Mouse (Mus musculus) layer of hippocampus, adult 9-10 months (tissue): ENCODE data around the gene Bysl.

Experiments used
- DNase-seq: peaks from one replicate; pipeline ENCODE4 v3.0.0; 2022; ENCODE audit warnings: low spot score

Gene Bysl

DNA sequence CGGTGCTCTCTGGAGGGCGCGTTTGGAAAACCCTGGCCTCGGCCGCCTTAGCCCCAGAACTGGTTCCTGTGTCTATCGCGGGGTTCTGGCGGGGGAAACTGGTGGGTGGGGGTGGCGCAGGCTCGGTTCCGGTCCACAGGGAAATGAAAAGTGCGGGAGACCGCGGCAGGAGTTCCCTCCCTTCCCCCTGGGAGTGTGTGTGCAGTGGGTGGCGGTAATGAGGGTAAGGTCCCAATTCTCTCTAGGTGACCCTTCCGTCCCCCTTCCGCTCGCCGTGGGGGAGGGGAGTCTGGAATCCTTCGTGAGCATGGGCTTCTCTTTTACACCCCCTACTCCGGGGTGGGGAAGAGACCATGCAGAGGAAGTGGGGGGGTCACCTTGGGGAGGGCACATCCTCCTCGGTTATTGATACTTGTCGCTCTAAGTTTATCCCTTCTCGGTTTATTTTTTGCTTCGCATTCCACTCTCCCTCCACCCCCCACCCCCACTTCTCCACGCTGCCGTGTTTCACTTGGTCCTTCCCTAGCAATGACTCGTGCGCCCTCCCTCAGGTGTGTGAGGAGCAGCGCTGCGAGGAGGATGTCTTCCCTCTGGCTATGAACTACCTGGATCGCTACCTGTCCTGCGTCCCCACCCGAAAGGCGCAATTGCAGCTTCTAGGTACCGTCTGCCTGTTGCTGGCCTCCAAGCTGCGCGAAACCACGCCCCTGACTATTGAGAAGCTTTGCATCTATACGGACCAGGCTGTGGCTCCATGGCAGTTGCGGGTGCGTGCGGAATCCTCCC is 16.9 kb downstream of the Bysl start:
- no peak for DNase-seq

GRCm38 (mm10) chr17:47593854-47594182 is 17.5 kb downstream of the Bysl start:
- no peak for DNase-seq

DNA sequence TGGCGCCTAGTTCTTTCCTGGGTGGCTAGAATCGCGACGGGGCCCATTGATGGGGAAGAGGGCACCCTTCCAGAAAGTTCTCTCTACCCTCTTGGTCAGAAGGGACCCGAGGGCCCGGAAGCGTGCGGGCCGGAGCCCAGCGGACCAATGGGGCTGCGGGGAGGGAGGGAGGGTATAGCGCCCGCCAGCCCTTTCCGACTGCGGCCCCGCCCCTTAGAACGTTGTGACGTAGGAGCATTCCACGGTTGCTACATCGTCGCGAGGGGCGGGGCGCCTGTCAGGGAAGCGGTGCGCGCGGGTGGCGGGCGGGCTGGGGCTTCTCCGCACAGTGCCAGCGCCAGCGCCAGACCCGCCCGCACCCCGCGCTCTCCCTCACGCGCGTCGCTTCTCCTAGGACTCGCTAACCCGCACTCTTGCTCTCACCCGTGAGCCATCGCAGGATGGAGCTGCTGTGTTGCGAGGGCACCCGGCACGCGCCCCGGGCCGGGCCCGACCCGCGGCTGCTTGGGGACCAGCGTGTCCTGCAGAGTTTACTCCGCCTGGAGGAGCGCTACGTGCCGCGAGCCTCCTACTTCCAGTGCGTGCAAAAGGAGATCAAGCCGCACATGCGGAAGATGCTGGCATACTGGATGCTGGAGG is 18.0 kb downstream of the Bysl start:
- DNase-seq: peak; percentile 51

- no peak for DNase-seq
Measured at GRCm38 (mm10) chr17:47591073-47591472, 20.2 kb downstream of the Bysl start.

DNA sequence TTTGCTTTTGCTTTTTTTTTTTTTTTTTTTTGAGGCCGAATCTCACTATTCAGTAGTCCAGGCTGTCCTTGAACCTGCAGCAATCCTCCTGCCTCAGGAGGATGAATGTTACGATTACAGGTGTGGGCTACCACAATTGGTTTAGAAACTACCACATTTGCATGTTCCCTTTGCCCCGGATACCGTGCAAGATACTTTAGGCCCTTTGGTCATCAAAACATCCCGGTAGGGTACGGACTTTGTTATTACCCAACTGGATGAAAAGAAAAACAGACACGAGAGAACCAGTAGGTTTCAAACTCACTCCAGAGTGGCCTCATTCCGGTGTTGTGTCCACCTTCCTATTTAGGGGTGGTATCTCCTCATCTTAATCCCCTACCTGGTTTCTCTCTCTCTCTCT is 22.8 kb downstream of the Bysl start:
- DNase-seq: no peak

DNA sequence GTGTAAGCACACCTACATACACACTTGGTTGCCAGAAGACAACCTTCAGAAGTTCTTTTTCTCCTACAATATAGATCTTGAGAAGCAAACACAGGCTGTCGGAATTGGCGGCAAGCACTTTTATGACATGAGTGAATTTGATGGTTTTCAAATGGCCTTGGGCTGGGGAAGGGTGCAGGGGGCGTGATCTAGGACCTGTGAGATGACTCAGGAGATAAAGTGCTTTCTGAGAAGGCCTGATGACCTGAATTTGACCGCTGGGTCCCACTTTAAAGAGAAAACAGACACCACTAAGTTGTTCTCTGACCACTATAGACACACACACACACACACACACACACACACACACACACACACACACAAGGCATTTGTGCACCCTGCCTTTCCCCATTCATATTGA is 30.3 kb downstream of the Bysl start:
- DNase-seq: no peak

DNA sequence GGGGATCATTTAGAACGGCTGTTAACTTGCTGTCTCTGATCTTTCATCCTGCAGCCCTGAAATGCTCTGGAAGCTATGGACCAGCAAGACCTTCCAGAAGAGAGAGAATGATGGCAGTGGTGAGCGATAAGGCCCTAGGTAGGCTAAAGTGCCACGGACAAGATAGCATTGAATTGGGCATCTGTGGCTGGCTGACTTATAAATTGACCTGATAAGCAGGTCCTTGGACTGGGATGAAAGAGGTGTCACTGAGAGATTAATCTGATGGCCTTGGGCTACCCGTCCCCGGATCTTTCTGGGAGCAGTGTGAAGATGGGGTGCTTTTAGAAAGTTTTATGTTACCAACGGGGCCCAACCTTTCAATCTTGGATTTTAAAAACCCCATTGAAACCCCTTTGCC is 32.6 kb downstream of the Bysl start:
- no peak for DNase-seq

DNA sequence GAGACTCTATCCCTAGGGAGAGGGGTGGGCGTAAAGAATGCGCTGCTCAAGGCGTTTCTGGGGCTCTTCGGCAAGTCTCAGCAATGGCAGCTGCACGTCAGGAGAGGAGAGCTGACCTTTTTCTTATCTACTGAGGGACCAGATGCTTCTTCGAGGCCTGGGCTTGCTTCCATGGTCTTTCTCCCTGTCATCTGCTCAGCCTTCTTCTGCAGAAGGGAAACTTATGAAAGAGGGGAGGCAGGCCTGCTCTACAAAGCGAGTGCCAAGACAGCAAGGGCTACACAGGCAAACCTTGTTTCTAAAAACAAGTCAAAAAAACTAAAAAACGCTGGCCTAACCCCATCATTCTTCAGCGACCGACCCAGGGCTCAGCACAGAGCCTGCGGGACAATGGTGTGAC is 36.5 kb downstream of the Bysl start:
- no peak for DNase-seq

GRCm38 (mm10) chr17:47574028-47574427 is 37.3 kb downstream of the Bysl start:
- DNase-seq: no peak

DNA sequence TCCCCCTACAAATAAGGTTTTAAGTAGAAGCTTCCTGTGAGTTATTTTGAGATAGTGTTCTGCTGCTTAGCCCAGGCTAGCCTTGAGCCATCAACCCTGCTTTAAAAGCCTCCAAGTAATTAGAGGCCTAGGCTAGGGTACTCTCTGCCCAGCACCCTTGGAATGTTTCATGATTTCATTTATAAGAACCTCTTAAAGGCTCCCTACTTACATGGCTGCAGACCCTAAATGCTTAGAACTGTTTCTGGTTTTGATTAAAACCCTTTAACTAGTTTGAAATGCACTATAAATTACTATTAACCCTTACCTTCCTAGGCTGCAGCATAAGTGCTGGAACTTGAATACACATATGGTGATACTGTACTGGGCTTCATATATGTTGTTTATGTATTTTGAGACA is 38.9 kb downstream of the Bysl start:
- DNase-seq: no peak

DNA sequence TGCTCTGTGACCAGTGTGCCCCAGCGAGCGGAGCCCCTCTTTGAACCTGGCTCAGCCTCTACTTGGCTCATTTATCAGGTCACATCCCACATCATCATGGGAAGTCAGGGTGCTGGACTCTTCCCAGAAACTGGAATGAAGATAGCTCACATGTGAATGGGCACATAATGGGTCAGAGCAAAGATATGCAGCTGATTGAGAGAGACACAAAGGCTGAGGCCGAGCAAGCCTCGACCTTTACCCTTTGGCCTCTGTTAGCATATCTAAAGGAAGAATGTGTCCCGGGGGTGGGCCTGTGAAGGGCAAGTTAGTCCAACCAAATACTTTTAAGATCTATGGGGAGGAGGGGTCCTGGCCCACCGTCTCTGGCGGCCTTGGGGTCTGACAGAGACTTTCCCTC is 39.7 kb downstream of the Bysl start:
- no peak for DNase-seq

GRCm38 (mm10) chr17:47568951-47569527 is 42.3 kb downstream of the Bysl start:
- DNase-seq: no peak

DNA sequence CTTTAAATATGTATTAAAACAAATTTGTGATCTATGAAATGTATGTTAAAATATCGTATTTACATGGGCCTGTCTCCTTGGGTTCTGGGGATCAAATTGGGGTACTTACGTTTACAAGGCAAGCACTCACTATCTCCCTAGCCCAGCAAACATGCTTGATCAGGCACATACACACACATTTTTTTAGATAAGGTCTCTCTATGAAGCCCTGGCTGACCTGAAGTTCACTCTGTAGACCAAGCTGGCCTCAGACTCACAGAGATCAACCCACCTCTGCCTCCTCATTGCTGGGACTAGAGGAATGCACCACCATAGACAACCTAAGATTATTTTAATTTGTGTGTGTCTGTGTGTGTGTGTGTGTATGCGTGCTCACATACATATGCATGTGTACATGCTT is 42.9 kb downstream of the Bysl start:
- DNase-seq: no peak

DNA sequence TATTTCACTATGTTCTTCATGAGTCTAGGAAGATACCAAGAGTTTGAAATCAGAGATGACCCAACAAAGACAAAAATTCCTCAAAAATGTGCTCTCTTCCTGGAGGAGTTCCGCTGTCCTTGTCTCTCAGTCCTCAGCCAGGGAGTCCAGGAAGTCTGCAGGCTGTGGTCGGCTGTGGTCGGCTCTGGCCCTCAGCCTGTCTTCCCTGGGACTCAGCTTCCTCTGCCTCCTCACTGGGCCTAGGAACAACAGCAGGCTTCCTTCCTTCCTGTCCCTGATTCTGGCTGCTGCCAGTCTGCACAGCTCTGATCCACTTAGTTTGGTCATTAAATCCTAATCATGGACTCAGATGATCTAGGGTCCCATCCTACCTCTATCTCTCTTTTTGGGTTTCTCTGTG is 44.0 kb downstream of the Bysl start:
- no peak for DNase-seq

- DNase-seq: no peak
Measured at GRCm38 (mm10) chr17:47566133-47566532, 45.2 kb downstream of the Bysl start.

- no peak for DNase-seq
Measured at GRCm38 (mm10) chr17:47564612-47565011, 46.7 kb downstream of the Bysl start.

DNA sequence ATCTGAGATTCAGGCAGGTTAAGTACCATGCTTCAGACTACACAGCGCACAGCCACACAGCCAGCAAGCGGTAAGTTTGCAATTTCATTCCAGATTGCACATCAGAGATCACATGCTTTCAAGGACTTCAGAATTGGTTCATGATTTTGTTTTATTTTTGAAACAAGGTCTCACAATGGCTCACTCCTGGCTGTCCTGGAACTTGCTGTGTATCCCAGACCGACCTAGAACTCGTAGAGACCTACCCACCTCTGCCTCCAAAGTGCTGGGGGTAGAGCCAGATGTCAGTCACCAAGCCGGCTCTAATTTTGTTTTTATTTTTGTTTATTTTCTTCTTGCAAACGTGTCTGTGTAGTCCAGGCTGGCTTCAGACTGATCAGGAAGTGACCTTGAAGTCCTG is 48.4 kb downstream of the Bysl start:
- no peak for DNase-seq

DNA sequence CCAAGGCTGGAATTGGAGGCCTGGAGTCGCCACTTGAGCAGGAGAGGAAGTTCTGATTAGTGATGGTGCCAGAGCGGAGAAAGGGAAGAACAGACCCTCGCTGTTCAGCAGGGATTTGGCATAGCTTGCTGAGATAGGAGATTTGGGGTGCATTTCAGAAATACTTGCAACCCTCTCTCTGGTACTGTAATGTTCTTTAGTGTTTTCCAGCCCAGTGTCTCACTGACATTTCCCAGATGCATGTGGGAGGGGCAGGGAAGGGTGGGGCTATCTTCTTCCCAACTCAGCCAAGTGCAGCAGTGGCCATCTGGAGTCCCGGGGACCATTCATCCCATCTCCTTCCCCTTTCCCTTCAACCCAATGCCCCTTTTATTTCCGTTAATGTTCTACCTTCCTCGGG is 51.6 kb downstream of the Bysl start:
- no peak for DNase-seq

- no peak for DNase-seq
Measured at GRCm38 (mm10) chr17:47557179-47557578, 54.1 kb downstream of the Bysl start.

DNA sequence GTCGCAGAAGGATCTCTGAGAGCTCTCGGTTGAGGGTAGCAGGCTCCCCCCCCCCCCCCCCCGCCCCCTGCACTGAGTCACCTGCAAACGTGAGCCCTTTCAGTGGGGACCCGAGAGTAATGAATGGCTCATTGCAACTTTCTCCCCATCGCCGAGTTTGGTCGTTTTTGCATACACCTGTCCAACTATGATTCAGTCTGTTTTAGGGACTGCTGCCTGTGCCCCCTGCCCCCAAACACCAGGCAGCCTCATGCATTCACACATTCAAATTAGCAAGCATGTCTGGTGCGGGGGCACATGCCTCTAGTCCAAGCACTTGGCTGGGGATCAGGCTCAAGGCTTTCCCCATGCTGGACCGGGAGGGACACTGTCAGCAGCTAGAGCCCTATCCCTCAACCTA is 56.7 kb downstream of the Bysl start:
- DNase-seq: no peak

DNA sequence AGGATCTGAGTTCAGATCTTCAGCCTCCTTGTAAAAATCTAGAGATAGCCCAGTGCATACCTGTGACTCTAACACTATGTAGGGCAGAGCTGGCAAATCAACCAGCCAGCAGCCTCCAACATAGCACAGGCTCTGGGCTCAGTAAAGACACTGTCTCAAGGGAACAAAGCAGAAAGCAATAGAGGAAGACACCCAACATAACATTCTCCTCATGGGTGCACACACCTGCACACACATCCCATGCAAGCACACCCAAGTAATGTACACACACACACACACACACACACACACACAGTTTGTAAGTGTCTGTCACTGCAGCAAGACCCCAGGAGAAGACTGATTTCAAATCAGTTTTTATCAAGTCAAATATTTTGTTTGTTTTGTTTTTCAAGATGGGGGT is 58.3 kb downstream of the Bysl start:
- no peak for DNase-seq

- no peak for DNase-seq
Measured at GRCm38 (mm10) chr17:47551049-47551448, 60.2 kb downstream of the Bysl start.
